Mouse (Mus musculus) lung, embryonic 14.5 days (tissue): ENCODE data around the gene Lrrc20. TPM values are rescaled to one million over a fixed set of nuclear protein-coding genes. Genes with fewer than 3 reads are reported as not detected.
A peak's percentile ranks its signal among the peaks of the same experiment; 100 is the strongest.
"Not testable (repeated sequence)": the region's sequence is repeated elsewhere in the genome, so short reads cannot be mapped to it uniquely, and the experiment has no call there.

Experiments
- ATAC-seq: fragments of 200-750 bp; cut with Nextera tagmentation; 2 replicates; pipeline ENCODE4 v1.8.0; 2017; ENCODE audit warnings: mild to moderate bottlenecking, moderate TSS enrichment, moderate library complexity; ENCODE audit not compliant: insufficient read depth
- DNase-seq: peaks from one replicate; pipeline ENCODE4 v3.0.0-alpha.2; 2015
- H3K27ac ChIP-seq: fragments of 300-500 bp; sonication (generic); 2 replicates; pipeline ENCODE4 v1.5.1; 2014; ENCODE audit warnings: low read depth, mild to moderate bottlenecking, moderate library complexity
- H3K27me3 ChIP-seq: fragments of 300-500 bp; sonication (generic); 2 replicates; pipeline ENCODE4 v1.6.1; 2014; ENCODE audit warnings: low read length, control low read depth; ENCODE audit not compliant: insufficient read depth
- H3K36me3 ChIP-seq: fragments of 300-500 bp; sonication (generic); 2 replicates; pipeline ENCODE4 v1.6.1; 2014; ENCODE audit warnings: control low read depth; ENCODE audit not compliant: insufficient read depth
- H3K4me1 ChIP-seq: fragments of 300-500 bp; sonication (generic); 2 replicates; pipeline ENCODE4 v1.6.1; 2014; ENCODE audit warnings: antibody characterized with exemption, control low read depth; ENCODE audit not compliant: insufficient read depth
- H3K4me2 ChIP-seq: fragments of 300-500 bp; sonication (generic); 2 replicates; pipeline ENCODE4 v1.6.1; 2014; ENCODE audit warnings: mild to moderate bottlenecking
- H3K4me3 ChIP-seq: fragments of 300-500 bp; sonication (generic); 2 replicates; pipeline ENCODE4 v1.5.1; 2014; ENCODE audit warnings: low read depth, low read length
- H3K9ac ChIP-seq: fragments of 300-500 bp; sonication (generic); 2 replicates; pipeline ENCODE4 v1.6.1; 2014
- H3K9me3 ChIP-seq: fragments of 300-500 bp; sonication (generic); 2 replicates; pipeline ENCODE4 v1.6.1; 2016; ENCODE audit warnings: low read depth, low read length, control low read depth
- CTCF ChIP-seq: IDR thresholded peaks from 2 replicates; pipeline ENCODE4 v1.5.1; 2016; ENCODE audit warnings: antibody characterized with exemption, low read depth
- WGBS: fragments of 180-500 bp; shearing (Covaris S2); extraction: QIAGEN DNeasy Blood & Tissue Kit; methylation state at CpG from one replicate; pipeline ENCODE4 v1.1.7; 2014; 5-methylcytosine and 5-hydroxymethylcytosine counted together
- polyA plus RNA-seq: library from polyadenylated mRNA; unstranded; fragments of >200 nt; fragmentation: Nextera tagmentation; extraction: Ambion mirVana; gene quantifications from 2 replicates; pipeline ENCODE4 v1.2.1, GENCODE M21; 2014

Gene Lrrc20
- polyA plus RNA-seq, 1 experiment from 2014 or later = 9.8 TPM

DNA sequence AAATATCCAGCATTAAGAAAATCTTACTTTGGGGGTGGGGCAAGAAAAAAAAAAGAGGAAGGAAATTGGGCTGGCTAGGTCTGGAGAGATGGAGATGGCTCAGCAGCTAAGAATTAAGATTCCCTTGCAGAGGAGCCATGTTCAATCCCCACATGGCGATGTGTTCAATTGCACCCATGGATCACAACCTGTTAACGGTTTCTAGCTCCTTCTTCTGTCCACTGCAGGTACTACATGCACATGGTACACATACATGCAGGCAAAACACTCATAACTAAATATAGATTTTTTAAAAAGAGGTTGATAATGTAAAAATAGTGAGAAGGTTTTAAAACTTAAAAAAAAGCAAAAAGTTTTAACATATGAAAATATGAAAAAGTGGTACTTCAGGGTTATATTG is 142.9 kb downstream of the Lrrc20 start:
- no peak for ATAC-seq
- WGBS = 74% methylated on average over 2 of the region's 2 CpGs
- Histone ChIP-seq H3K9me3 (no peaks in the 10 kb centered on the region), H3K4me2 (no peak overlapping the region), H3K36me3 (no peaks in the 10 kb centered on the region), H3K27me3 (no peaks in the 10 kb centered on the region), H3K4me1 (no peaks in the 10 kb centered on the region), H3K4me3 (no peak overlapping the region), H3K9ac (no peak overlapping the region), H3K27ac (no peak overlapping the region)
- DNase-seq = no peak
- TF ChIP-seq CTCF = no peak

DNA sequence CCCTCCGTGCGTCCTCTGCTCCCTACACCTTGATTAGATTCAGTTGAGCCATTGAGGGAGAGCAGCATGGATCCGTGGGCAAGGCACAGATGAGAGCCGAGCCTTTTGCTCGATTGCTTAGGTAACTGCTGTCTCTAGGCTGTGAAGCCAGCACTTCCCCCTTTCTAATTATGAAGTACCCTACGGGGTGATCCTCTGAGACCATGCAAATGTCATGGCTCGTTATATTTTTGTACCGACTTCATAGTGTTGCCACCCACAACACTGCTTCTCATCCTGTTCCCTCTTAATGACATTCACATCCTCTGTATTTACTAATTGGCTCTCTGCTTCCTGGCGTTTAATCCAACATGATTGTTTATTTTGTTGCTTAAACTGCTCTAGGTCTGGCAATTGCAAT is 146.1 kb downstream of the Lrrc20 start:
- Histone ChIP-seq H3K4me2 (no peak overlapping the region), H3K9me3 (no peaks in the 10 kb centered on the region), H3K27ac (no peak overlapping the region), H3K4me1 (no peaks in the 10 kb centered on the region), H3K9ac (no peak overlapping the region), H3K4me3 (no peak overlapping the region), H3K36me3 (no peaks in the 10 kb centered on the region), H3K27me3 (peaks cover 22% of the 10 kb centered on the region)
- no peak for DNase-seq
- no peak for ATAC-seq
- no peak for TF ChIP-seq CTCF
- 59% methylated on average over 9 of the region's 9 CpGs for WGBS

DNA sequence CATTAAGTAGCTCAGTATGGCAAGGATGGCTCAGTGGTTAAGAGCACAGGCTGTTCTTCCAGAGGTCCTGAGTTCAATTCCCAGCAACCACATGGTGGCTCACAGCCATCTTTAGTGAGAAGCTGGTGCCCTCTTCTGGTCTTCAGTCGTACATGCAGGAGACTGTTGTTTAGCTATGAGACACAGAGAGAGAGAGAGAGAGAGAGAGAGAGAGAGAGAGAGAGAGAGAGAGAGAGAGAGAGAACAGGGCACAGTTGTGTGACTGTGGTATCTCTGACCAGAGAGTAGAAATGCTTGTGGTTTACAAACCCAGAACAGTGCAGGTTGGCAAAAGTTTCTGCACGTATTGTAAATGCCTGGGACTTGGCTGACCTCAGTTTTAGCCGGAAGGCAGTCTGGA is 148.3 kb downstream of the Lrrc20 start:
- not testable (repeated sequence) for H3K9ac ChIP-seq, H3K9me3 ChIP-seq, ATAC-seq, H3K4me1 ChIP-seq, H3K4me2 ChIP-seq, H3K27ac ChIP-seq, H3K36me3 ChIP-seq, H3K4me3 ChIP-seq
- WGBS = 62% methylated on average over 3 of the region's 3 CpGs
- DNase-seq = peak; percentile 27
- peaks cover 22% of the 10 kb centered on the region for H3K27me3 ChIP-seq
- peak; percentile 19; the same call in 1 of the 2 replicates for TF ChIP-seq CTCF

DNA sequence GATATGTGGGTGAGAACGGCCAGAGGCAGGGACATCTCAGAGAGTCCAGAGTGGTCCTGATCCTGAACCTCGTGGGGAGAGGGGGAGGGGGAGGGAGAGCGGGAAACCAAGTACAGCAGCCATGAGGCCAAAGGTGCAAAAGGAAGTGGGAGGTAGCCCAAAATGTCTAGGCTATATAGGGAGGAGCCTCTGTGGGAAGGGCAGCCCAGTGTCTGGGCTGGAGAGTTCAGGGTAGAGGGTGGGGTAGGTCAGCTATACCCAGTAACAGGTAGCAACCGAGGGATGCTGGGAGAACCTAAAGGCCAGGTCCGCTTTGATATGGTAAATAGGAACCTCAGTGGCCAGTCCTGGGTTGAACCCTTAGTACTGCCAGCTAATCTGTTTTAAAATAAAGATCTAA is 149.2 kb downstream of the Lrrc20 start:
- no peak for DNase-seq
- no peak overlapping the region for H3K27ac ChIP-seq
- H3K9me3 ChIP-seq = no peaks in the 10 kb centered on the region
- no peak for ATAC-seq
- H3K4me3 ChIP-seq = peak overlapping the region; percentile 40; the same call in 1 of the 2 replicates
- H3K4me2 ChIP-seq = 0 out of 2 replicates have a peak overlapping the region, but pooled peaks have one; percentile 82
- TF ChIP-seq CTCF = no peak
- no peaks in the 10 kb centered on the region for H3K4me1 ChIP-seq
- no peak overlapping the region for H3K9ac ChIP-seq
- peaks cover 22% of the 10 kb centered on the region for H3K27me3 ChIP-seq
- WGBS = 19% methylated on average over 5 of the region's 5 CpGs
- H3K36me3 ChIP-seq = no peaks in the 10 kb centered on the region

DNA sequence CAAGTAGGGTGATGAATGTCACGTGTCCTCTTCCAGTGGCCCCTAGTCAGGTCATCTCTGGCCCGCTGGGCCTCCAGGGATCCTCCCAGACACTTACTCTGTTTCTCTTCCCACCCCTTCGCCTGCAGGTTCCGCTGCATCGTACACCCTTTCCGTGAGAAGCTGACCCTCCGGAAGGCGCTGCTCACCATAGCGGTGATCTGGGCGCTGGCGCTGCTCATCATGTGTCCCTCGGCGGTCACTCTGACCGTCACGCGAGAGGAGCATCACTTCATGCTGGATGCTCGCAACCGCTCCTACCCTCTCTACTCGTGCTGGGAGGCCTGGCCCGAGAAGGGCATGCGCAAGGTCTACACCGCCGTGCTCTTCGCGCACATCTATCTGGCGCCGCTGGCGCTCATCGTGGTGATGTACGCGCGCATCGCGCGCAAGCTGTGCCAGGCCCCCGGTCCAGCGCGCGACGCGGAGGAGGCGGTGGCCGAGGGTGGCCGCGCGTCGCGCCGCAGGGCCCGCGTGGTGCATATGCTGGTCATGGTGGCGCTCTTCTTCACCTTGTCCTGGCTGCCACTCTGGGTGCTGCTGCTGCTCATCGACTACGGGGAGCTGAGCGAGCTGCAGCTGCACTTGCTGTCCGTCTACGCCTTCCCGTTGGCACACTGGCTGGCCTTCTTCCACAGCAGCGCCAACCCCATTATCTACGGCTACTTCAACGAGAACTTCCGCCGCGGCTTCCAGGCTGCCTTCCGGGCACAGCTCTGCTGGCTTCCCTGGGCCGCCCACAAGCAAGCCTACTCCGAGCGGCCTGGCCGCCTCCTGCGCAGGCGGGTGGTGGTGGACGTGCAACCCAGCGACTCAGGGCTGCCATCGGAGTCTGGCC is 150.0 kb downstream of the Lrrc20 start:
- no peaks in the 10 kb centered on the region for H3K36me3 ChIP-seq
- H3K4me1 ChIP-seq = no peaks in the 10 kb centered on the region
- H3K4me3 ChIP-seq = peak overlapping the region; percentile 40
- WGBS = 2% methylated on average over 74 of the region's 74 CpGs
- peak; percentile 43 for DNase-seq
- H3K27ac ChIP-seq = no peak overlapping the region
- peak overlapping the region; percentile 82 for H3K4me2 ChIP-seq
- ATAC-seq = 0 out of 2 replicates have a peak, but pooled peaks have one; percentile 21
- peaks cover 22% of the 10 kb centered on the region for H3K27me3 ChIP-seq
- TF ChIP-seq CTCF = no peak
- peak overlapping the region; percentile 30 for H3K9ac ChIP-seq
- no peaks in the 10 kb centered on the region for H3K9me3 ChIP-seq

GRCm38 (mm10) chr10:61626551-61626950 is 150.9 kb downstream of the Lrrc20 start:
- no peak overlapping the region for H3K4me2 ChIP-seq
- no peaks in the 10 kb centered on the region for H3K36me3 ChIP-seq
- H3K27ac ChIP-seq = no peak overlapping the region
- peak; percentile 35 for ATAC-seq
- no peak overlapping the region for H3K9ac ChIP-seq
- H3K9me3 ChIP-seq = no peaks in the 10 kb centered on the region
- DNase-seq = no peak
- H3K27me3 ChIP-seq = peaks cover 22% of the 10 kb centered on the region
- no peak for TF ChIP-seq CTCF
- H3K4me1 ChIP-seq = no peaks in the 10 kb centered on the region
- WGBS = 68% methylated on average over 3 of the region's 3 CpGs
- no peak overlapping the region for H3K4me3 ChIP-seq

DNA sequence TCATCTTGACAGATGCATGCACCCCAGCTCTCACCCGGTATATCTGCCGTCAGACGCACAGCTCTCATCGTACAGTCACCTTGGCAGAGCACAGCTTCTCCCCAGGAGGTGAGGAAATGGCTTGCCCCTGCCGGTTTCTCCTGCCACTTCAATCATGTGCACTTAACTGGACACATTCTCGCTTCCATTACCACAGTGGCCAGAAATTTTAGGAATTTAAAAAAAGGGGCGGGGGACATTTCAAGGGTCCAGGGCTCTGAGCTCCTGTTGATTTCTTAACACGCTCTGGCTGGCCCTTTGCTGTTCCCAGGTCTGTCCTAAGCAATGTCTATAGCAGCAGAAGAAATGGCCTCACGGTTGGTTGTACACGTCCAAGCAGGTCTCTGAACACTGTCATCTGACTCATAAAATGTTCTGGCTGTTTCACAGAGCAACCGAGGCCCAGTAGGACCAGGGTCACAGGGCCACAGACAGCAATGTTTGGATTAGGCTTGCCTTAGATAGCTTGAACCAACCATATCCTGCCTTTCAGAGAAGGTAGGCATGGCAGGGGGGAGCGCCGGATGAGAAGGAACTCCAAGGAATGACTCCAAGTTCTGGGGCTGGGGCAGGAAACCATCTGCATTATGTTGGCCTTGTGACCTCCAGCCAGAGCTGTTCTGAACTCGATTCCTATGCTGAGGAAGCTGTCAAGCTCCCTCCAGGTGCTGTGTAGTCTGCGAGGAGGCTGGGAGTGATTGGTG is 151.8 kb downstream of the Lrrc20 start:
- Histone ChIP-seq H3K4me2 (no peak overlapping the region; the same call in 1 of the 2 replicates), H3K4me1 (no peaks in the 10 kb centered on the region), H3K9ac (no peak overlapping the region), H3K4me3 (no peak overlapping the region), H3K9me3 (no peaks in the 10 kb centered on the region), H3K36me3 (no peaks in the 10 kb centered on the region), H3K27ac (peak overlapping the region; percentile 6; the same call in 1 of the 2 replicates), H3K27me3 (peaks cover 22% of the 10 kb centered on the region)
- peak; percentile 52 for DNase-seq
- 24% methylated on average over 15 of the region's 15 CpGs for WGBS
- ATAC-seq = peak; percentile 33; the same call in 1 of the 2 replicates
- no peak for TF ChIP-seq CTCF
